Mouse (Mus musculus) left cerebral cortex, adult 18-20 months (tissue): ENCODE results near the gene Lrrfip1. TPM values are rescaled to one million over a fixed set of nuclear protein-coding genes. Genes with fewer than 3 reads are reported as not detected.

Experiments
- DNase-seq, 2 experiments: peaks; one replicate each; pipeline ENCODE4 v3.0.0; 2021 to 2022; ENCODE audit warnings: low spot score in 2 of 2, mixed read lengths in 1 of 2
- total RNA-seq, 2 experiments: library from RNA; stranded (reverse); gene quantifications; 2 replicates each; pipeline ENCODE4 v1.2.3; 2021

The Lrrfip1 gene
- total RNA-seq, 2 experiments from 2014 or later: 71.0 to 74.6 TPM

DNA sequence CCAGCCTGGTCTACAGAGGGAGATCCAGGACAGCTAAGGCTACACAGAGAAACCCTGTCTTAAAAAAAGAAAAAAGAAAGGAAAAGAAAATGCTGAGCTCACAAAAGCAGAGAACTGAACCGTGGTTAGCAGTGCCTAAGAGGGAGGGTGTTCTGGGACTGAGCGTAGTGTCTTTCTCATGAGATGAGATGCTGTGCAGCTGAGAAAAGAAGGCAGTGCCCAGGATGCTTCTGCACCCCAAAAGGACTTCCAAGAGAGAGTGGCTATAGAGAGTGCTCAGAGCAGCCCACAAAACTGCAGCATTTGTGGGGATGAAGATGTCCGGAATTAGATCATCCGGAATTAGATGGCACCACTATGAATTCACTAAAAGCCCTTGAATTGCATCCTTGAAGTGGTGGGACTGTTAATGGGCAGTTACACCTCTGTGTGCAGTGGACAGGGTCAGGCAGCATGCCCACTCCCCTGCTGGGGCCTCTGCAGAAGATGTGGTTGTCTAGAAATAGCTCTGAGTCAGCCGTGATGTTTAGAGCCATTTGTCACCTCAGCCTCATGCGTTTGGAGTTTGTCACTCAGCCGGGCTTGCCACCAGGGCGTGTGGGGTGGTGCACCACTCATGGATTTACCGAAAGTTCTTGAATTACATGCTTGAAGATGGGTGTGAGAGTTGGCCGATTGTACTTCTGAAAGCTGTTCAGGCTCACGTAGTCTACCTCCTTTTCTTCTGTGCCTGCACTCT, 23.8 kb downstream of the Lrrfip1 start:
- DNase-seq: peak; percentile 33 to 59

DNA sequence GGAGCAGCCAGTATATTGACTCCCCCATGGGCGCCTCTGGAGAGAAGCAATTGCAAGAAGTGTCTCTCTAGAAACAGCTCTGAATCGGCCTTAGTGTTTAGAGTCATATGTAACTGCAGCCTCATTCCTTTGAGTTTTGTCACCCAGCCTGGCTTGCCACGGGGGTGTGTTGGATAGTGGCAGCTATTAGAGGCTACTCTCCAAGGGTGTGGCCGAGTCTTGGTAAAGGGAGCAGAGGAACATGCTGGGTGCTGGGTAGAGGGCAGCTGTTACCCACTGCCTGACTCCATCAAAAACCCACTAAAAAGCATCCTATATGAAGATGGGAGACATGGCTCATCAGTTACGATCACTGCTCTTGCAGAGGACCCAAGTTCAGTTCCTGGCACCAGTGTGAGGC, 24.7 kb downstream of the Lrrfip1 start:
- DNase-seq: no peak

DNA sequence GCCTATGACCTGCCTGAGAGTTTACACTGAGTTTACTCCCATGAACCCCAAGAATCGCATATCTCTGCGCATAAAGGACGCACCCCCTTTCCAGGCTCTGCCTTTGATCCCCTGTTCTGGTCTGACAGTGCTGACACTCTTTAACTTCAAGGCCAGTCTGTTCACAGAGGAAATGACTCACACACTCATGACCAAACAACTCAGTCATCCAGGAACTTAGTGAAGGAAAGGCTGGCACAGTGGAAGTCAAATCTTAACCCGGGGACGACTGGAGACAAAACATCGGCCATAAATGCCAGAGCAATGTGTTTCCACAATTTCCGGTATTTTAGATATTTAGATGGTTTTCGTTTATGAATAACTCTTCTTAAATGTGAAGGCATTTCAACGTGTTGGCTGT, 25.4 kb downstream of the Lrrfip1 start:
- no peak for DNase-seq

DNA sequence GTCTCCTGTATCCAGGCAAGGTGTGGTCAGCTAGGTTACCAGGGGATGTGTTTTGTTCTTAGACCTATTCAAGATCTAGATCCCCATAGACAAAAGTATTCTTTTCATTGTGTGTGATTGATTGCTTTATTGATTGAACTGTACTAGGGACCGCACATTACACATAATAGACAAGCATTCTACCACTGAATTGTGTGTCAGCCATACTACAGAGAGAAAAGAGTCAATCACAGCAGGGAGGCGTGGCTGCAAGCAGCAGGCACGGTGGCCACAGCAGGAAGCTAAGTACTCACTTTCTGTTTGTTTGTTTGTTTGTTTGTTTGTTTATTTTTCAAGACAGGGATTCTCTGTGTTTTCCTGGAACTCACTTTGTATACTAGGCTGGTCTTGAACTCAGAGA, 25.9 kb downstream of the Lrrfip1 start:
- DNase-seq: no peak

DNA sequence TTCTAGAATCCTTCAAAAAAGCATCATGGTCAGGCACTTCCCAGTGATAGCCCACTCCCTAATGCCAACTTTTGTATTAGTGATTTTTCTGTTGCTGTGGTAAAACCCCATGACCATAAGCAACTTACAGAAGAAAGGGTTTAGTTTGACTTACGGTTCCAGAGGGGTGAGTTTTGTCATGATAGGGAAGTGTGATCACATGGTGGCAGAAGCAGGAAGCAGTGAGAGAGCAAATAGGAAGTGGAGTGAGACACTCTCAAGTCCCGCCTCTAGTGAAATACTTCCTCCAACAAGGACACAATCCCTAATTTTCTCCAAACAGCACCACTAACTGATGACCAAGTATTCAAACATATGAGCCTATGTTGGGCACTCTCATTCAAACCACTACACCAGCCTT, 28.4 kb downstream of the Lrrfip1 start:
- no peak for DNase-seq

DNA sequence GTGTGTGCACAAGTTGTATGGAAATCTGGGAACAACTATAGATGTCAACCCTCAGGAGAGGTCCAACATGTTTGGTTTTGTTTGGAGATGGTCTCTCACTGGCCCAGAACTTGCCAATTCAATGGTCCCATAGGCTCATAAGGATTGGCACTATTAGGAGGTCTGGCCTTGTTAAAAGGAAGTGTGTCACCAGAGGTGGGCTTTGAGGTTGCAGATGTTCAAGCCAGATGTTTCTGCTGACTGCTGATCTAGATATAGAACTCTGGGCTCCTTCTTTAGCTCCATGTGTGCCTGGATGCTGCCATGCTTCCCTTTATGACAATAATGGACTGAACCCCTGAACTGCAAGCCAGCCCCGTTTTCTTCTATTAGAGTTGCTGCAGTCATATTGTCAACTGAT, 31.8 kb downstream of the Lrrfip1 start:
- DNase-seq: no peak

DNA sequence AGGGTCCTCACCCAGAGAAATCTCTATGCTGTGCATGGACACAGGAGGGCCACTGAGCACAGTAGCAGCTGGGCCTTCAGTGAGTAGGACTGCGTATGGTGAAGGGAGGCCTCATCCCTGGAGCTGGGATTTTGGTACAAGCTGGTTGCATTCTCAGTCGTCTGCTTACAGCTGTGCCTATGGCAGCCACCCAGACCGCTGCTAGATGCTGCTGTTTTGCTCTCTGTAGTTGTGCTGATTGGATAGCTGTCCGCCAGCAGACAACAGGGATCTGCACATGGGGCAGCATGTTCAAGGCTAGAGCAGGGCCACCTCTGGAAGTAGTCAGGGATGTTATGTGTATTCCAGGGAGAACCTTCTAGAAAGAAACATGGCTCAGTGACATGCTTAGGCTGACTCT, 33.0 kb downstream of the Lrrfip1 start:
- DNase-seq: no peak

DNA sequence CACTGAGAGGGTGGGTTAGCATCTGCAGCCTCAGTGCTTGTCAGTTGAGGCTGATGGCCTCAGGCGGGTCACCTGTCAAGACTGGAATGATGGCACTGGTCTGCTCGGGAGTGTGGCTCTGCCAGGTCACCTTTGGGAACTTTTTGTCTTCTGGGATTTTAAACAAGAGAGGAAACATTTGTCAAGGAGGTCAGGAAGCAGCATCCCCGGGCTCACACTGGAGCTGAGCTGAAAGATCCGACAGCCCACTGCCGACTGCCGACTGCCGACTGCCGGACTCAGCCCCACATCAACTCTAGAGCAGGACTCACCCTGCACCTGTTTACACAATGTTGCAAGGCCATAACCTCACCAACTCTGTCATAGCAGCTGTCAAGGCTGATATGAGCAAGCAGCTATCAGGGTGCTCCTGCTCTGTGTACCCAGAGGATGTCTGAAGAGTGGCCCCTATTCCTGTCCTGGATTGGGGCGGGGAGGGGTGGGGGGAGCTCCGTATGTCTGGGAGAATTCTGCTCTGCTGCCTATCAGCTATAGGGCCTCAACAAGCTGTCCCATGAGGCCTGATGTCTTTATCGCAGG, 33.9 kb downstream of the Lrrfip1 start:
- DNase-seq: no peak

DNA sequence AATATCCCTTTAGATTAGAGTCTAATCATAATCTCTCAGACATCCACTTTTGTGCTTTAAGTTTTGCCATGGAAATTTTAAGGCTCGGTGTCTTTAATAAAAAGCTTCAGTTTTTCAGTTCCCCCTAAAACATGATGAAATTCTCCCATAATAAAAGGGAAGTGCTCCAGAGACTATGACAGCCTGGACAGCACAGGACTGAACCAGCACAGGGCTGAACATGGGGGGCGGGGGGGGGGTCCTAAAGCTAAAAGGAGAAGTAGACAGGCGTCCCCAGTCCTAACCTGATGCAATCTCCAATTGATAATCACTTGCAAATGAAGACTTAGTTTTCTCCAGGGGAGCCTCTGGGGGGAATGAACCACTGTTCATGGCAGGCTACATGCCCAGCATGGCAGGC, 36.0 kb downstream of the Lrrfip1 start:
- DNase-seq: no peak

DNA sequence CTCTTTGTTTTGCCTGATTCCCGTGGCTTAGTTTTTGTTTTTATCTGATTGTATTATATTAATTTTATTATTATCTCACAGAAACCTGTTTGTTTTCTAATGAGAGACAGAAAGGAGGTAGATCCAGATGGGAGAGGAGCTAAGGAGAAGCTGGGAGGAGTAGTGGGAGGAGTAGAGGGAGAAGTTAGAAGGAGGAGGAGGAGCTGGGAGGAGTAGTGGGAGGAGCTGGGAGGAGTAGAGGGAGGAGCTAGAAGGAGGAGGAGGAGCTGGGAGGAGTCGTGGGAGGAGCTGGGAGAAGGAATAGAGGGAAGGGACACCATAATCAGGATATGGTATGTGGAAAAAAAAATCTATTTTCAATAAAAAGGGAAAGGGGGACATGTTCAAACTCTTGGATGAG, 36.7 kb downstream of the Lrrfip1 start:
- no peak for DNase-seq

DNA sequence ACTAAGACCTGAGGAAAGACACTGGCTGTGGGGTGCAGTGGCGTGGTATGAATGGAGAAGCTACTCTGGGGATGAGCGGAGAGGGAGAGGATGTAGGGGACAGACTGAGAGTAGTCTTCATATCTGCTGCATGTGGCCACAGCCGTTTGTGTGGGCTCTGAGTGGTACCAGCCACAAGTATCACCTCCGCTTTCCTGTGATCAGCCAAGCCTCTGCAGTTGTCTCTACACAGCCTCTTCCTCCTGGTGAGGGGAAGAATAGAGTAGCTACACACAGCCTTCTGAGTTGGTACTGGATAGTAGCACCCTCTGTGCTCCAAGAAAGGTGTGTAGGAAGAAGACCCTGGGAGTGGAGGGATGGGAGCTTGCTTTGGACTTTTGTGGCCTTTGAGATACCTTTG, 38.7 kb downstream of the Lrrfip1 start:
- no peak for DNase-seq

DNA sequence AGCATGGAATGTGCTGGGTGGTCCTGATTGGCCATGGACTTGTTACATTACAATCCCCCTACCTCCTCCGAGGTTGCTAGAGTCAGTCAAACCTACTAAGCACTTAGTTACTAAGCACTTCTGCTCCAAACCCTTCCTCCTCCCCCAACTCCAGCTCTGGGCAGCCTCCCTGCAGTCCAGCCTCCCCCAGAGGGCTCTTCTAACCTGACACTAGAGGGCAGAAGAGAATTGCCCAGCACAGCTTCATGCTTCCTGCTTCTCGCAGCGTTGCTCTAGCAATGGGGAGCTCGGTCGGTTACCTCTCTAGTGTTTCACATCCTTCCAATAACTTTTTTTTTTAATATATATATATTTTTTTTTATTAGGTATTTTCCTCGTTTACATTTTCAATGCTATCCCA, 39.5 kb downstream of the Lrrfip1 start:
- no peak for DNase-seq

DNA sequence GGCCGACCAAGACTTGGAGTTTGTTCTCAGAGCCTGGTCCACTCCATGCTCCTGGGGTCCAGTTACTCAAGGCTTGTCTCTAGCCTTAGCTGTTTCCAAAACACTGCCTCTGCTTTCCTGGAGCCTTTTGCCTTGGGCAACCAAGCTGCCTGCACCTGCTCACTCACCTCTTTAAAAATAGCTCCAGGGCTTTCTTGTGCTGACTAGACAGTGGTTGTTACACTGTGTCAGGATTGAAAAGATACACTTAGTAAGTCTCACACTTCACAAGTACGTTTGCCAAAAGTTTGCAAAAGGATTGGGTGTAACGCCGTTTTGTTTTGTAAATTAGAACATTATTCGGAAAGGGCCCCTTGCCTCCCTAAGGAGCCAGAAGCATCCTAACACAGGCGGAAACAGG, 40.0 kb downstream of the Lrrfip1 start:
- DNase-seq: no peak

DNA sequence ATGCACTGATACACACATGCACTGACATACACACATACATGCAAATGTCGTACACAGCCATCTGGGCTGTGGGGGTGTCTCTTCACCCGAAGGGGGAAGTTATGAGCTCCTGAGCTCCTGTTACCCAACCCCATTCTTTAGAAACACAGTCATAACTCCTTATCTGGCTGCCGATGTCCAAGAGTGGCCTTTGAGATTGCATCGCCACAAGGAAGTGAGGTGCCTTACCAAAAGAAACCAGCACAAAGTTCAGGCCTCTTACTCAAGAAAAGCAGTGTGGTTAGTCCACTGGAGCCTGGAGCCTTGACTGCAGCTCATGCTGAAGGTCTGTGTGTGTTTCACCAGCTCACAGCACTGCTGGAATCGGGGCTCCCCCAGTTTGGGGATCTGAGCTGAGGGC, 43.1 kb downstream of the Lrrfip1 start:
- no peak for DNase-seq

DNA sequence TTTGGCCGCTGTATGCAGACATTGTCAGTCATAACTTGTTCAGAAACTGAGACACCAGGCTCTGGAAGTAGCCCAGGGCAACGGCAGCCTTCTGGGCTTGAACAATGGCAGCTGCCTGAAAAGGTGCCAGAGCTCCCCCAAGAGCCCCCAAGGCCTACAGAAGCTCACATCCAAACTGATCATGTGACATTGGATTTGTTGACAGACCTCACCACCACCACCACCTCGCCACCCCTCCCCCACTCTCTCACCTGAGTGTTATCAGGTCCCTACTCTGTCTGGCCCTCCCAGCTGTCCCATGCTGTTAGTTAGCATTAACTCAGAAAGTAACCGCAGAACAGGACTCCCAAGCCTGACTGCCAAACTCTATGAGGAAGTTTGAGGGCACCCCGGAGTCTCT, 44.7 kb downstream of the Lrrfip1 start:
- no peak for DNase-seq

DNA sequence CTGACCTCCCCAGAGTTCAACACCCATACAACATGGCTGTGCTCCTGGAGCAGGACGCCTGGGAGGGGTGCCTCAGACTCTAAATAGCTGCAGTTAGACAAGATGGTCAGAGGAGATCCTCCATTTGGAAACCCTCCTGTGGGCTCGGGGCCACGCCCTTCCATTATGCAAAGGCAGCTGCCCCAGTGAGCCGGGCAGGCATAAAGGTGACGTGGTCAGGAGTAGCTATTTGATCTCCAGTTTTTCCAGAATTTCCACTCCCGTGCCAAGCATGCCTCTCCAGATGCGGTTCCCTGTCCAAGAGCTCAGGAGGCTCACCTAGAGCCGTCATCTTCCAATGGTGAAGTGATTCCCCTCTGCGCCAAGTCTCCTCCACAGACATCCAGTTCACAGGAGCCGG, 45.6 kb downstream of the Lrrfip1 start:
- no peak for DNase-seq

DNA sequence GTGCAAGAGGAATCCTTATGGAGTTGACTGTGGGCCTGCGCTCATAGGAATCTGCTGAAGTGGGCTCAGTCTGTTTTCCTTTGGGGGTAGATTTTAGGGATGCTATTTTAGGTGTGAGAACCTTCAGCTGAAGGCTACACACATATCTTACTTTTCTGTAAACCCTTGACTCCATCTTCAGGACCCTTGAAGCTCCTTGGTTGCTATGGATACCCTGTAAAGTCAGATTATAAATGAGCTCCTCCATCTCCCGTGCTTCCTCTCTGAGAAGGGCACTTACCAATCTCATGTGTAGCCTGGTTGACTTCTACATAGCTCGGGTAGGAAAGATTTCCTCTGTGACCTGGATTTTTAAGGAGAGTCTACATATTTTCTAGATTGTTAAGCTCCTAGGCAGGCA, 46.1 kb downstream of the Lrrfip1 start:
- DNase-seq: no peak

DNA sequence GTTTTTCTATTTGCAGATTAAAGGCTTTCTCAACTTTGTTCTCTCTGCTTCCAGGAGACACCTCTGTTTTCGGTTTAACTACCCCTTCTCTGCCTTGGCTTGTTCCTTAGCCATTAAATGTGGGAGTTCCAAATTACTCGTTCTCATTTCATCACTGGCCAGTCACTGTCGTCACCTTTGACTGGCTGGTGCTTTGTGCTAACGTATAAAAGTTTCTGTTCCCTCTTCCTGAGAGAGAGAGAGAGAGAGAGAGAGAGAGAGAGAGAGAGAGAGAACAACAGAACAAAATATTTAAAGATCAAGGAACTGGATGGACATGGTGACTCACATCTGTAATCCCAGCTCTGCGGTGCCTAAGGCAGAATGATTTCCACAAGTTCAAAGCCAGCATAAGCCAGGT, 47.7 kb downstream of the Lrrfip1 start:
- no peak for DNase-seq

DNA sequence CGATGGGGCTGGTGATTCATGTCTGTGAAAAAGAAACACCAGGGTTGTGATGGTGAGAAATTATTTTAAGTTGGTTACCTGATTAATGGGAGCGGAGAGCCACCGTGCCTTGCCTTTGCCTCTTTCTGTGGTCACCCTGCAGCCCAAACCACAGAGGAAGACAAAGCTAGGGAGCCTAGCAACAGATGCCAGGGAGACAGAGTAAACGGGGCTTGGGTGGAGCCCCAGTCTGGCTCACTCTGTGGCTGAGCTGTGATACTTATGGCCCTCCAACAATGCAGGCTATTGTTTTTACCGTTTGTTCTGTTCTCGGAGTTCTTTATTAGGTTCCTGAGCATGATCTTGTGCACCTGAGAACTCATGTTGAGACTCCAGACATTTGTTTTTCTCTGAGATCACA, 50.8 kb downstream of the Lrrfip1 start:
- no peak for DNase-seq

DNA sequence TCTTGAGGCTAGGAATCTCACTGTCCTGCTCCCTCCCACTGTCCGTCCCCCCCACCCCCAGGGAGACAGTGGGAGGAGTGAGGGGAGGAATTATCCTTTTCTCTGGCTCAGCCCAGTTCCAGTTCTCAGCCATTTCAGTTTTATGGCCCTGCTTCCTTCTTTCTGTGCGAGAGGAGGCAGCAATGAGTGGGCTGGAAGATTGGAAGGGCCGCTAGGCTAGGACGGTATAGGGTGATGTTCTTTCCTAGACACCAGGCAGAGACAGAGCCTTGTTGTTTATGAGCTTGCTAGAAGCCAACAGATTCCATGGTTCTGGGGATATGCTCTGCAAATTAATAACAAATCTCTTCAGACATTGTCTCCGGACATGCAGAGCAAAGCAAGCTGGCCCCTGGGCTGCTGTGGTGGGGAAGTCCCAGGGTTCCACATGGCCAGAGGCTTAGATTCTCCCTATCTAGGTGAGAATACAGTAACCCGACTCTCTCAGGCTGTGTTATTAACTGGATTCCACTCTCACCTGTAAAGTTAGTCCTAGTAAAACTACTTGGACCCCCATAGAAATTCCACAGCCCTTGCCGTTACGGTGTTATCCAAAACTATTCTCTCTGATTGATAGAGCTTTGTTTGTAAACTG, 53.0 kb downstream of the Lrrfip1 start:
- DNase-seq: no peak

DNA sequence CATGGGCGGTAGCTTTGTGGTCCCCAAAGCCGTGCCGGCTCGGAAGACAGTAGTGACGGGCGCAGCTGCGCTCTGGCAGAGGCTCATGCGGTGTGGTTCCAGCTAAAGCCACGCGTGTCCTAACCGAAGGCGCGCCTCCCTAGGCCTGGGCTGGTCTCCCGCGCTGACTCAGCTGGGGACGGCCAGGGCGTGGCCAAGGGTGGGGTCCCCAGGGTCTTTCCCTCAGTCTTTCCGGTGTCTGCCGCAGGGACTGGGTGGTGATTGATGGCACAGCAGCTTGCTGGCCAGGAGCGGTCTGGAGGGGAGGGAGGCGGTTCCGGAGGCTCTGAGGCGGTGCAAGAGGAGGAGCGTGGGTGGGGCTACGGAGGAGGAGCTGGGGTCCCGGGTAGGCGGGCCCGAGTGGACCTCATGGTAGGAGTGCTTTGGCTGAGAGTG, 54.2 kb downstream of the Lrrfip1 start:
- peak; percentile 77 for DNase-seq

DNA sequence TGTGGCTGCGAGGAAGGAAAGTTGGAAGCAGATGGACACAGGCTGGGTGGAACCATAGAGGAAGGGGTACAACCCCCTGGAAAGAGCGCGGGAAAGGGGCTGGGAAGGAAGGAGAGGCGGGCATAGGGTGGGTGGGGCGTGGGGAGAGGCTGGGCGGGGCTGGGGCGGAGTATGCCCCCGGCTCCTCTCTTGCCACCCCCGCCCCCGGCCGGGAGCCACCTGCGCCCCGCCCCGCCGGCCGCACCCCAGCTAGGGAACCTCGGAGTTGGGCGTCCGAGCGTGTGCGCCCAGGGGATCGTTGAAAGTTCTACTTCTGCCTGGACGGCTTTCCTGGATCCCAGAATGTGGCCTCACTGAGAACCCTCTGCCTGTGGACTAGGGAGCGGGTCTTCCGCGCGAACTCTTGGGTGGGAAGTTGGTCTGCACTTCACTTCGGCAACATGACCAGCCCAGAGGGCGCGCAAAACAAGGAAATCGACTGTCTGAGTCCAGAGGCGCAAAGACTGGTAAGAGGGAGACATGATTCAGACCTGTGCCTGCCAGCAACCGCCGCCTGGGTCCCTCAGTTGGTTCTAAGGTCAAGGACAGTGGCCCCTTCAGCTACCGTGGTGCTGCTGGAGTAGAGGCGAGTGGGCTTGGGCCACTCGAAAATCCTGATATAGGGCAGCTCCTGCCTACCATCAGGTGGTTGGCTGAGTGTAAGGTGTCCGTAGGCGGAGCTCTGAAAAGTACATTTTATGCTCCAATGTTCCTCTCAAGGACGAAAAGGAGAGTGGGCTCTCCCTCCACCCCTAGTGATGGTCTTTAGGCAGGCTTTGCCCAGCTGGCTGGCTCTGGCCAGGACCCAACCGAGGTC, 54.9 kb downstream of the Lrrfip1 start:
- no peak for DNase-seq
